Mouse (Mus musculus) cerebellum, adult 9-10 months (tissue): ENCODE results near the gene Mipol1.

Experiments used
- DNase-seq: peaks from one replicate; pipeline ENCODE4 v3.0.0; 2022

Mipol1 gene

DNA sequence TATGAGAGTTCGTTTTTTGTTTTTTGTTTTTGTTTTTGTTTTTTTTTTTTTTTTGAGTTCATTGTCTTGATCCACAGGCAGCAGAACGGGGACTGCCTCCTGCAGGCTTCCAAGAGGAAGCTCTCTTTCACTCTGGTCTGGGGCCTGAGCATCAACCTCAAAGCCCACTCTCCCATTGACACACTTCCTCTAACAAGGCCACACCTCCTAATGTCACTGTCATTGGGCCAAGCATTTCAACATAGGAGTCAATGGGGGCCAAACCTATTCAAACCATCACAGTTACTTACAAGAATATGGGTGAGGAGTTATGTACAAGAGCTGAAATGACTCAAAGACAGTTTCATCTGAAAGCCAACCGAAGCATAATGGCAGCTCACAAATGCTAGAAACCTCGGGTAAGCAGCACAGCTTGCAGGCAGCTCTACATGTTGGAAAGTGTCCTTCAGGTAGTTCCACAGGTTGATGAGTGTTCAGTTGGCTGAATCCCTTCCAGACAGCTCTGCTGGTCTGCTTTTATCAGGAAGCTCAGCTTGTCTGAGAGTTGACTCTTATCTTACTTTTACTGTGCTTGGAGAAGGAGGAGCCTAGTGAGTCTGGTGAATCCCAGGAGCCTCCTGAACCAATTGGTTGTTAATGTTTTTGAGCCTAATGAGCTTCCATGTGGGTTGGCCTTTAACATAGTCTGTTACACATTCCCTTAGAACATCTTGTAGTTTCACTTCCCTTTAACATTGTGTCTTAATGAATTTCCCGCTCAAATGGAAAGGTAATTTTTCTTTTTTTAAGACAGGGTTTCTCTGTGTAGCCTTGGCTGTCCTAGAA, 13.7 kb downstream of the Mipol1 start:
- no peak for DNase-seq

GRCm38 (mm10) chr12:57258572-57258971, 28.3 kb downstream of the Mipol1 start:
- no peak for DNase-seq

- DNase-seq: no peak
These were observed 45.2 kb downstream of the Mipol1 start for GRCm38 (mm10) chr12:57275456-57275855.

DNA sequence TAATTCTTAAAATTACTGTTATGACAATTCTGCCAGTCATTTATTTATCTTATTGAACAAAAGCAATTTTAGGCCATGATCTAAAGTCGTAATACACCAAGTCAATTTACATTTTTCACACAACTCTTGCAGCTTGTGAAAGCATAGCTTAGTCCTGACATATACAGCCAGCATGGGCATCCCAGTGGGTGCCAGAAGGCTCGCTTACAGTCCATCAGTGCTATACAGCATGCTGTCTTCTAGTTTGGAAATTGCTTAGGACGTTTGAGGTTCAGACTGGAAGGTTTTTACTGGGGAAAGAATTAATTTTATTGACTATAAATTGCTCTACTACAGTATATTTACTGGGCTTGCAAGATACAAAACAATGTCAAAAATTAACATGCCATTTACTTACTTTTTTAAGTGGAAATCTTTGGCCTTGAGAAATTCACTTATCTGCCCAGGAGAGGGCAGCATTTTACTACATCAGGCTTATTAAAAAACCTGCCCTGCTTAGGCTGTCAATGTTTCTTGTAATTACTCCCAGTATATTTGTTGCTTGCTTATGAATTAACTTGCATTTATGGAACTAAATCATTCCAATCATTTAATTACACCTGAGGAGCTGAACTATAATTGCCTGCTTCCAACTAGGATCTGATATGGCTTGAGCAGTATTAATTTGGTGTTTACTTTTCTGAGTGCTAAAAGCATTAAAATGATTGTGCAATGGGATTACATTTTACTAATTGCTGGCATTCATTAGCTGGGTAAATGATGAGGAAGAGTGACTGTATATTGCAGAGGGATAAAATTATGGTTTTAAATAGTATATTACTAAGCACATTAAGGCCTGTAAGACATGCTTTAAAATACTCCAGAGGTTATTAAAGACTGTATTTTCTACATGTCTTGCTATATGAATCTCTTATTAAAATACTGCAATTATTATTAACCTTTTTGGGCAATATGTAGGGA, 51.2 kb downstream of the Mipol1 start:
- DNase-seq: peak; percentile 18

DNA sequence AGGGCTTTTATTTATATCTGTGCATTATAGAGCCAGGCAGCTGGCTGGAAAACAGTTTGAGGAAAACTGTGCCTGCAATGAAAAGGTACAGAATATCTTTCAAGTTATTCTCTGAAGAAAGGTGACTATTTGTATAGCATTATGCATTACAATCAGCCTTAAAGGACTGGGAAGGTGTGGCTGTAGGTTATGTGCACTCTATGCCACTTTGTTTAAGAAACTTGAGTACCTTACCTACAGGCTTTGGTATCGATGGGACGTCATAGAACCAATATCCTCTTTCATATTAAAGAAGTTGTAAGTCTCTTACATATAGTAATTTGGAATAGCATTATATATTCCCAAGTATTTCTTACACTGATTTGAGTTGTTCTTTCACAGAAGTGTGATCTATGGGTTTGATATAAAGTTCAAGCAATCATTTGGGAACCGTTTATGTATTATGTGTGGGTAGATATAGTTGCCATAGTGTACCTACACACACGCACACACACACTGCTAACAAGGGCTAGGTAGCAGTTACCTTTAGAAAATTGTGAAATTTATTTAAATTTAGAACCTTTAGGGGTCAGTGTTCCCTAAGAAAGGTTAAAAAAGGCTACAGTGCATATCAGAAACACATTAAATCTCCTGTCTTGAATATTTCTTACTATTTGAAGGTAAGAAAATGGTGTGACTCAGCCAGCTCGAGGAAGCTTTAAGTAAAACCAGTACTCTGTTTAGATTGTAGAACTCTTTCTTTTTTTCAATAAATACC, 55.3 kb downstream of the Mipol1 start:
- DNase-seq: no peak

- DNase-seq: no peak
These were observed 77.1 kb downstream of the Mipol1 start for GRCm38 (mm10) chr12:57307337-57307736.

DNA sequence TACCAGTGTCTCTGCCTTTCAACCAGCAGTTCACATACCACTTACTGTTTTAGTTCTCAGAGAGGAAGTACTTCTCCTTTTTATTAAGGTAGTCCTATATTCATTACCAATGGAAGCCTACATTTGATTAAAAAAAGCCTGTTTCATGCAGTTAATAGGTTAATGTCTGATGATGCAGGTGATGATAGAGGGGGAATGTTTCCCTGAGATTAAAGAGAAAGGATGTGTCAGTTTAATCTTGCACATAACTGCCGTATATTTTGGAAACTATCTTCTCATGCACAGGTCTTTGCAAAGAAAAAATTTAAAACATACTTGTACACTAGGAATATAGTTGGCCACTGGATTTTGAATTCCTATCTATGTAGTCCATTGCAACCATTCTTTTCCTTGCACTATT, 77.5 kb downstream of the Mipol1 start:
- no peak for DNase-seq

DNA sequence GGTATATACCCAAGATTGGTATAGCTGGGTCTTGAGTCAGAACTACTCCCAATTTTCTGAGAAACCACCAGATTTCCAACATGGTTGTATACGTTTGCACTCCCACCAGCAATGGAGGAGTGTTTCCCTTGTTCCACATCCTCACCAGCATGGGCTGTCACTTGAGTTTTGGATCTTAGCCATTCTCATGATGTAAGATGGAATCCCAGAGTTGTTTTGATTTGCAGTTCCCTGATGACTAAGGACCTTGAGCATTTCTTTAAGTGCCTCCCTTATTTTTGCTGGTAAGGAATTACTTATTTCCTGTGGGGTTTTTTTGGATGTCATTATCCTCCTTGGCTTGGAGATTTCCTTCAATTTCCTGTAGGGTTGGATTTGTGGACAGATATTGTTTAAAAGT, 108.8 kb downstream of the Mipol1 start:
- no peak for DNase-seq

GRCm38 (mm10) chr12:57340111-57340510, 109.9 kb downstream of the Mipol1 start:
- no peak for DNase-seq

DNA sequence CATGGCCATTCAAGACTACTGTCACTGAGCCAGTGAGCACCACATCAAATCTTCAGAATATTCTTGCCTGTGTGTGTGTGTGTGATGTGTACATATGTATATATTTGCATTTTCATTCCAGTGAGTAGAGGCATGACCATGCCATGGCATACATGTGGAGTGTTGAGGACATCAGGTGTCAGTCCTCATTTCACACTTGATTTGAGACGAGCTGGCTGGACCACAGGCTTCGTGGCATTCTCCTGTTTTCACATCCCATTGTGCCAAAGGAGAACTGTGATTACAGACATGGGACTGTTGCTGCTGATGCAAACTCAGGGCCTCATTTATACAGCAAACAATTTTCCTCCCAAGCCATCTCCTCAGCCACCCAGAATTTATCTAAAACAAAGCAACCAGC, 132.5 kb downstream of the Mipol1 start:
- DNase-seq: no peak

- no peak for DNase-seq
These were observed 133.8 kb downstream of the Mipol1 start for GRCm38 (mm10) chr12:57364027-57364426.

GRCm38 (mm10) chr12:57371790-57372547, 141.7 kb downstream of the Mipol1 start:
- no peak for DNase-seq

DNA sequence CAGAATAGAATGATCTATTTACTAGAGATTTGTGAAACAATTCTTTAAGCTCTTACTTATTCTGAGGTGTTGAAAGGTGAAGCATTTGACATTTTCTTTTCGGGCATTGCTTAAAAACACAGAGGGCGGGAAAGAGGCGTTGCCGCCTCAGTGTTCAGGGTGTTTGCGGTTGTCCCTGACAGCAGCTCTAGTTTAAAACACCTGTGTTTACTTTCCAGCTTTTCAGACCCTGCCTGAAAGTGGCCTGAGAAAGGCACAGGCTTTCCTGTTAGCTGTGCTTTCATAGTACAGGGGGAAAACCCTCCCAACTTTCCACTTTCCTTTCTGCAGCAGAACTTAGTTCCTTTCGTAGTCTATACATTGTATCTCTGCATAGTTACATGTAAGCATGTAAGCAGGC, 152.6 kb downstream of the Mipol1 start:
- no peak for DNase-seq

DNA sequence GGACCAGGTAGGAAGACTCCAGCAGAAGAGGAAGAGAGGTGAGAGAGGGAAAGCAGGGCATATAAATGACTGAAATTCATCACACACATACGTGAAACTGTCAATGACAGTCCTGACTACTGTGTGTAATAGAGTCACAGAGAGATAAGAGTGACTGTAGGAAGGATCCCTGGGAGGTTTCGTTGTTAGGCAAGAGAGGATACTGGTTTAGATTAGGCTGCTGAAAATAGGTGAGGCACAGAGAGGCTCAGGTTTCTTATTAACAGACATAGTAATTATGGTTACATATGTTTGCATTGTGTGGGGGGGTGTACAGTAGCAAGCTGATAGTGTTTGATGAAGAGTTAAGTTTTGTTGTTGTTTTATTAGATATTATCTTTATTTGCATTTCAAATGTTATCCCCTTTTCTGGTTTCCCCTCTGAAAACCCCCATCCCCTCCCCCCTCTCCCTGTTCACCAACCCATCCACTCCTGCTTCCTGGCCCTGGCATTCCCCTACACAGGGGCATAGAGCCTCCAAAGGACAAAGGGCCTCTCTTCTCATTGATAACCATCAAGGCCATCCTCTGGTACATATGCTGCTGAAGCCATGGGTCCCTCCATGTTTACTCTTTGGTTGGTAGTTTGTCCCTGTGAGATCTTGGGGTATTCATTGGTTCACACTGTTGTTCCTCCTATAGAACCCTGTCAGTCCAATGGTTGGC, 157.5 kb downstream of the Mipol1 start:
- no peak for DNase-seq

GRCm38 (mm10) chr12:57399547-57399946, 169.3 kb downstream of the Mipol1 start:
- DNase-seq: no peak

- DNase-seq: no peak
These were observed 170.0 kb downstream of the Mipol1 start for GRCm38 (mm10) chr12:57400186-57400585.

DNA sequence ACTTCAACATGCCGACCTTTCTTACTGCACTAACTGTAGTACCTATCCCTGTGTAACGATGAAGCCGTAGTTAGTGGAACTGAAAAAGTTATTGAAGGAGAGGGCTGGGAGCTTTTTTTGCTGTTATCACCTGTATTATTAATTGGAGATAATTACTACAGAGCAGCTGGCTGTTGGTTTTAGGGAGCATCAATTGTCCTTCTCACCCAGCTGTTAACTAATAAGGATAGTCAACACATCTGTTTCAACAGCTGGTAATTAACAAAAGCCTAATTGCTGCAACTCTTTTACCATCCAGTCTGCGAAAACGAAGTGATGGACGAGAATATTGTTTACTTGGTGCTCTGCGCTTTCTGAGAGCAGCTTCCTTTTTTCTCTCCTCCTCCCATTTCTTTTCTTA, 170.9 kb downstream of the Mipol1 start:
- DNase-seq: no peak

DNA sequence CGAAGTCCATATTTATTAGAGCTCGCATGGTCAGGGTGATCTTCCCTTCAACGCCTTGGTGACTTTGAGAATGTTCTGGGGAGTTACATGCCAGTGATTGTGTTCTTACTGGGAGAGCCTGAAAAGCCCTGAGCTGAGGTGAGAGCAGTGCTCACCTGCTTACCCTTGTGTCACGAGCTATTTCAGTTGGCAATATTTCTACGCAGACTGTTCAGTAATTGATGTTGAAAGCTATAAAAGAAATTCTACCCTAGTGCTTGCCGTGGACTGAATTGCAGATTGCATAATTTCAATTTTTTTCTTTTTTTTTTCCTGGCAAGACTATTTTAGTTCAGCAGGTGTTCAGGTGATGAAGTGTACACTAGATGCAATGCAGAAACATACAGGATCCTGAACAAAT, 172.1 kb downstream of the Mipol1 start:
- no peak for DNase-seq

GRCm38 (mm10) chr12:57409976-57410375, 179.7 kb downstream of the Mipol1 start:
- DNase-seq: no peak

DNA sequence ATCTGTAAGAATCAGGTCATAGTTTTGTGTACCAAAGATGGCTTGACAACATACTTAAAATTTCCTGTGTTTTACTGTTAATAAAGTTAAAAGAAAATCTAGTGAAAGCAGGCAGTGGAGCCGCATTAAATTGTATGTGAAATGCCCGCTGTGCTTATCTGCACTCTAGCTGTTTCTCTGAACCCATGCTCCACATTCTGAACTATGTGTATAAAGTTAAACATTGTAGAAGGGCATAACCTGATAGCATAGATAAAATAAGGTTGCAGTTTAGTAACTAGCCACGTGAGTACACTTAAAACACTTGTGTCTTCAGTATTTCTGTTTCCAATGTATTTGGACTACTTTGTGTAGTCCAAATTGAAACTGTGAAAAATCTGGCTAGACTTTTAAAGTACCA, 183.6 kb downstream of the Mipol1 start:
- DNase-seq: no peak

GRCm38 (mm10) chr12:57424902-57425301, 194.7 kb downstream of the Mipol1 start:
- no peak for DNase-seq

GRCm38 (mm10) chr12:57428243-57428642, 198.0 kb downstream of the Mipol1 start:
- DNase-seq: no peak
